Mouse (Mus musculus): ENCODE results near the gene Rabggta. TPM values are rescaled to one million over a fixed set of nuclear protein-coding genes. Genes with fewer than 3 reads are reported as not detected.

Rabggta gene
- total and polyA plus RNA-seq, 3 experiments = 12.4 to 27.6 (median 15.2) TPM

GRCm38 (mm10) chr14:55671486-55671832 lies 50.6 kb downstream of the Rabggta start:
- Histone ChIP-seq H3K36me3 (replicated peaks) (peaks cover 54% of the 10 kb centered on the region), H3K4me1 (ENCODE audit: insufficient read depth, low read depth, low read length) (peaks cover 45% of the 10 kb centered on the region), H3K9me3 (replicated peaks) (no peaks in the 10 kb centered on the region), H3K4me3 (ENCODE audit: low read depth, low read length) (peak overlapping the region; percentile 76), H3K27me3 (ENCODE audit: insufficient read depth, low read length) (no peaks in the 10 kb centered on the region)
- ATAC-seq (ENCODE audit: extremely low read depth, insufficient number of reproducible peaks, low FRiP score, poor library complexity, severe bottlenecking) = no peak
- peak; percentile 31 for DNase-seq (ENCODE audit: low spot score)
- TF ChIP-seq GATA2 (IDR thresholded peaks at IDR 0.05; ENCODE audit: borderline replicate concordance, low read depth, low read length) = no peak

Other genes with a start within 250 kb of the Rabggta start
Only the 20 nearest of the 37 such genes appear.
- gene Rnf31, start 130.6 kb downstream of the Rabggta start, total RNA-seq (2014; fragmentation: Nextera tagmentation) = 23.7 and 43.9 TPM in 2 replicates
- 11.8 and 12.6 TPM in 2 replicates for gene Rnf31, start 130.6 kb downstream of the Rabggta start, total RNA-seq (2017)
- gene Rnf31, start 130.6 kb downstream of the Rabggta start, polyA plus RNA-seq (2012) = 34.2 and 35.1 TPM in 2 replicates
- 25.3 and 31.2 TPM in 2 replicates for gene Irf9, start 118.7 kb downstream of the Rabggta start, total RNA-seq (2014; fragmentation: Nextera tagmentation)
- gene Irf9, start 118.7 kb downstream of the Rabggta start, total RNA-seq (2017) = 37.8 and 39.6 TPM in 2 replicates
- gene Irf9, start 118.7 kb downstream of the Rabggta start, polyA plus RNA-seq (2012) = 40.3 and 64.3 TPM in 2 replicates
- gene Rec8, start 104.2 kb downstream of the Rabggta start, total RNA-seq (2014; fragmentation: Nextera tagmentation) = 123 and 137 TPM in 2 replicates
- 89.9 and 103 TPM in 2 replicates for gene Rec8, start 104.2 kb downstream of the Rabggta start, total RNA-seq (2017)
- gene Rec8, start 104.2 kb downstream of the Rabggta start, polyA plus RNA-seq (2012) = 80.7 and 144 TPM in 2 replicates
- 24.1 and 49.6 TPM in 2 replicates for gene Ipo4, start 86.3 kb downstream of the Rabggta start, total RNA-seq (2014; fragmentation: Nextera tagmentation)
- gene Ipo4, start 86.3 kb downstream of the Rabggta start, total RNA-seq (2017) = 18.1 and 24.9 TPM in 2 replicates
- 32.7 and 75.8 TPM in 2 replicates for gene Ipo4, start 86.3 kb downstream of the Rabggta start, polyA plus RNA-seq (2012)
- gene Gm49378, start 84.4 kb downstream of the Rabggta start, total RNA-seq (2014; fragmentation: Nextera tagmentation) = 7.2 and 10.9 TPM in 2 replicates
- gene Gm49378, start 84.4 kb downstream of the Rabggta start, total RNA-seq (2017) = 2.9 and 4.6 TPM in 2 replicates
- 2.4 TPM in 1 of 2 replicates, not detected in the other for gene Gm49378, start 84.4 kb downstream of the Rabggta start, polyA plus RNA-seq (2012)
- gene Tm9sf1, start 78.5 kb downstream of the Rabggta start, total RNA-seq (2014; fragmentation: Nextera tagmentation) = 35.1 and 40.6 TPM in 2 replicates
- 54.0 and 57.7 TPM in 2 replicates for gene Tm9sf1, start 78.5 kb downstream of the Rabggta start, total RNA-seq (2017)
- gene Tm9sf1, start 78.5 kb downstream of the Rabggta start, polyA plus RNA-seq (2012) = 14.6 and 14.8 TPM in 2 replicates
- 4.0 and 4.2 TPM in 2 replicates for gene Tssk4, start 72.1 kb downstream of the Rabggta start, total RNA-seq (2014; fragmentation: Nextera tagmentation)
- gene Tssk4, start 72.1 kb downstream of the Rabggta start, total RNA-seq (2017) = 1.9 and 2.3 TPM in 2 replicates
- 0.17 and 0.26 TPM in 2 replicates for gene Tssk4, start 72.1 kb downstream of the Rabggta start, polyA plus RNA-seq (2012)
- 18.4 and 28.0 TPM in 2 replicates for gene Mdp1, start 61.8 kb downstream of the Rabggta start, total RNA-seq (2014; fragmentation: Nextera tagmentation)
- 45.8 and 46.5 TPM in 2 replicates for gene Mdp1, start 61.8 kb downstream of the Rabggta start, total RNA-seq (2017)
- gene Mdp1, start 61.8 kb downstream of the Rabggta start, polyA plus RNA-seq (2012) = 9.4 and 12.2 TPM in 2 replicates
- gene Gmpr2, start 50.3 kb downstream of the Rabggta start, total RNA-seq (2014; fragmentation: Nextera tagmentation) = 27.7 and 30.8 TPM in 2 replicates
- 40.5 and 42.7 TPM in 2 replicates for gene Gmpr2, start 50.3 kb downstream of the Rabggta start, total RNA-seq (2017)
- 20.0 and 24.7 TPM in 2 replicates for gene Gmpr2, start 50.3 kb downstream of the Rabggta start, polyA plus RNA-seq (2012)
- gene Nedd8, start 50.1 kb downstream of the Rabggta start, total RNA-seq (2014; fragmentation: Nextera tagmentation) = 234 and 266 TPM in 2 replicates
- gene Nedd8, start 50.1 kb downstream of the Rabggta start, total RNA-seq (2017) = 488 and 566 TPM in 2 replicates
- 112 and 128 TPM in 2 replicates for gene Nedd8, start 50.1 kb downstream of the Rabggta start, polyA plus RNA-seq (2012)
- 51.4 and 55.1 TPM in 2 replicates for gene Tinf2, start 40.4 kb downstream of the Rabggta start, total RNA-seq (2014; fragmentation: Nextera tagmentation)
- gene Tinf2, start 40.4 kb downstream of the Rabggta start, total RNA-seq (2017) = 42.4 and 42.7 TPM in 2 replicates
- gene Tinf2, start 40.4 kb downstream of the Rabggta start, polyA plus RNA-seq (2012) = 41.7 and 44.2 TPM in 2 replicates
- 10.5 and 11.5 TPM in 2 replicates for gene Tgm1, start 8.3 kb downstream of the Rabggta start, total RNA-seq (2014; fragmentation: Nextera tagmentation)
- 11.7 and 13.1 TPM in 2 replicates for gene Tgm1, start 8.3 kb downstream of the Rabggta start, total RNA-seq (2017)
- gene Tgm1, start 8.3 kb downstream of the Rabggta start, polyA plus RNA-seq (2012) = 26.6 and 31.1 TPM in 2 replicates
- gene Dhrs1, start 23.4 kb upstream of the Rabggta start, total RNA-seq (2014; fragmentation: Nextera tagmentation) = 67.7 and 86.7 TPM in 2 replicates
- 39.3 and 57.2 TPM in 2 replicates for gene Dhrs1, start 23.4 kb upstream of the Rabggta start, total RNA-seq (2017)
- gene Dhrs1, start 23.4 kb upstream of the Rabggta start, polyA plus RNA-seq (2012) = 4.2 and 6.5 TPM in 2 replicates
- 23.0 and 32.6 TPM in 2 replicates for gene Nop9, start 23.4 kb upstream of the Rabggta start, total RNA-seq (2014; fragmentation: Nextera tagmentation)
- gene Nop9, start 23.4 kb upstream of the Rabggta start, total RNA-seq (2017) = 22.3 and 23.5 TPM in 2 replicates
- gene Nop9, start 23.4 kb upstream of the Rabggta start, polyA plus RNA-seq (2012) = 45.5 and 56.5 TPM in 2 replicates
- gene Cideb, start 36.2 kb upstream of the Rabggta start, total RNA-seq (2014; fragmentation: Nextera tagmentation) = not detected in 2 replicates
- 0.38 TPM in 1 of 2 replicates, not detected in the other for gene Cideb, start 36.2 kb upstream of the Rabggta start, total RNA-seq (2017)
- not detected in 2 replicates for gene Cideb, start 36.2 kb upstream of the Rabggta start, polyA plus RNA-seq (2012)
- 0.44 TPM in 1 of 2 replicates, not detected in the other for gene Ltb4r2, start 39.2 kb upstream of the Rabggta start, total RNA-seq (2014; fragmentation: Nextera tagmentation)
- gene Ltb4r2, start 39.2 kb upstream of the Rabggta start, total RNA-seq (2017) = 0.11 and 0.12 TPM in 2 replicates
- 0.12 TPM in 1 of 2 replicates, not detected in the other for gene Ltb4r2, start 39.2 kb upstream of the Rabggta start, polyA plus RNA-seq (2012)
- 0.53 TPM in 1 of 2 replicates, not detected in the other for gene Ltb4r1, start 43.7 kb upstream of the Rabggta start, total RNA-seq (2014; fragmentation: Nextera tagmentation)
- gene Ltb4r1, start 43.7 kb upstream of the Rabggta start, total RNA-seq (2017) = 0.11 and 0.17 TPM in 2 replicates
- 1.0 and 1.2 TPM in 2 replicates for gene Ltb4r1, start 43.7 kb upstream of the Rabggta start, polyA plus RNA-seq (2012)
- not detected in 2 replicates for gene Adcy4, start 61.8 kb upstream of the Rabggta start, total RNA-seq (2014; fragmentation: Nextera tagmentation)
- gene Adcy4, start 61.8 kb upstream of the Rabggta start, total RNA-seq (2017) = 0.16 TPM in 1 of 2 replicates, not detected in the other
- 0.03 and 0.05 TPM in 2 replicates for gene Adcy4, start 61.8 kb upstream of the Rabggta start, polyA plus RNA-seq (2012)
- gene Ripk3, start 66.6 kb upstream of the Rabggta start, total RNA-seq (2014; fragmentation: Nextera tagmentation) = 0.53 TPM in 1 of 2 replicates, not detected in the other
- 0.23 and 0.27 TPM in 2 replicates for gene Ripk3, start 66.6 kb upstream of the Rabggta start, total RNA-seq (2017)
- 0.29 and 0.51 TPM in 2 replicates for gene Ripk3, start 66.6 kb upstream of the Rabggta start, polyA plus RNA-seq (2012)
- gene Nfatc4, start 100.9 kb upstream of the Rabggta start, total RNA-seq (2014; fragmentation: Nextera tagmentation) = not detected in 2 replicates
- gene Nfatc4, start 100.9 kb upstream of the Rabggta start, total RNA-seq (2017) = 0.12 and 0.71 TPM in 2 replicates
- gene Nfatc4, start 100.9 kb upstream of the Rabggta start, polyA plus RNA-seq (2012) = 0.04 TPM in 1 of 2 replicates, not detected in the other

Data from G1E (cell line).